Mouse (Mus musculus): Measurements from ENCODE around the gene Rab8a. TPM values are rescaled to one million over a fixed set of nuclear protein-coding genes. Genes with fewer than 3 reads are reported as not detected.
A peak's percentile ranks its signal among the peaks of the same experiment; 100 is the strongest.

Gene Rab8a
- total RNA-seq, 4 experiments from 2014 or later: 14.6 to 25.3 (median 19.5) TPM

DNA sequence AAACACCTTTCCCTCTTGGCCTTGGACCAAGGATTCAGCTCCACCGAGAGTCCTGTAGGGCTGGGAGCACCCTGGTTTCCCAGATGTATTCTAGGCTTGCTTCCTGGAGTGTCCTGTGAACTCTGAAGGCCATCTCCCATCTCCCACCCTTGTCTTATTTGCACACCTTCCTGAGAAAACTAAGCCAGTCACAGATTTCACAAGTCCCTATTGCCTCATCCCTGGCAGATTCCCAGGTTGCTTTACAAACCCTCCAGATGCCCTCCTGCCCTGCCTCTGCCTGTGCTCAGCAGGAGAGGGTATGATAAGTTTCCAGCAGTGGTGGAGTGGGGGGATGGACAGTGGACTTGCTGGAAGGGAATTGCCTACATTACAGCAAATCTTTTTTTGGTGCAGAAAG lies 14.9 kb upstream of the Rab8a start:
- no peak for DNase-seq (ENCODE audit: low spot score)

DNA sequence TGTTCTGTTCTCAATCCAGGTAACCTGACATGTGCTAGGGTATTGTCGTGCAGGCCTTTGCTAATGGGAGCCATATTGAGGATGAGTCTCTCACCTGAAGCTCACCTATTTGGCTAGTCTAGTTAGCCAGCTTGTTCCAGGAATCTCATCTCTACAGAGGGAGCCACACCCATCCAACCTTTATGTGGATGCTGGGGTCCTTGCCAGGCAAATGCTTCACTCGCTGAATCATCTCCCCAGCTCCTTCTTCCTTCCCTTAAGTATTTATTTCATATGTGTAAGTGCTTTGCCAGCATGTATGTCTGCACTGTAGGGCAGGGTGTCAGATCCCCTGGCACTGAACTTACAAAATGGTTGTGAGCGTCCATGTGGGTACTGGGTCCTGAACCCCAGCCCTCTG lies 14.4 kb upstream of the Rab8a start:
- DNase-seq (ENCODE audit: low spot score): no peak

DNA sequence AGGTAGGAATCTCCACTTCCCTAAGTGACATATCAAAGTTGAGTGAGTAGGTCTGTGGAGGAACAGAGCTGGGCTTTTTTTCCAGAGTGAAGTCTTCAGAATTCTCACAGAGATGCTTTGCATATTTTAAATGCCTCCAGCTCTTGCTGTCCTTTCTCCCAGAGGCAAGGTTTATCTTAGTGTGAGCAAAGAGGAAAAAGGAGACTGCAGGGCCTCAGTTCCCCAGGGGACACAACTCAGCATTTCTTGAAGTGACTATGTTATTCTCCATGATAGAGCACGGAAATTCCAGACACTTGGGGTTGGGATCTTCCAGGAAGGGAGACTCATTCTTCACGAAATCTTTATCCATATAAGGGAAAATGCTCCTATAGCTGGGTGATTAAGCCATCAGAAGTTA lies 13.7 kb upstream of the Rab8a start:
- no peak for DNase-seq (ENCODE audit: low spot score)

DNA sequence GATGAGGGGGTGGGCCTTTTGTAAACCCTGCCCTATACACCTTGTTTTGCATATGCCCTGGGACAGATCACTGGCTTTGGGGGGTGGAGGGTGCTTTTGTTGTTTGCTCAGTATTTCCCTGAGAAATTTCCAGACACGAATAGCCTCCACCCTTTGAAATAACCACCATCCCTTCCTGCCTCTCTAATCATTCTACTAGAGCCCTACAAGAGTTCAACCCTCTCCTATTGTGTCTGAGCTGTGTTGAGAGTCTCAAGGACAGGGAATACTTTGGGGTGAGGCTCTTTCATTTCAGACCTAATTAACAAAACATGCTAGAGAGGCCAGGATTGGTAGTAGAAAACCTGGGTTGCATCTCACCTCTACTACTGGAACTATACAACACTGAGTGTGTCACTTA lies 11.9 kb upstream of the Rab8a start:
- DNase-seq (ENCODE audit: low spot score): no peak

DNA sequence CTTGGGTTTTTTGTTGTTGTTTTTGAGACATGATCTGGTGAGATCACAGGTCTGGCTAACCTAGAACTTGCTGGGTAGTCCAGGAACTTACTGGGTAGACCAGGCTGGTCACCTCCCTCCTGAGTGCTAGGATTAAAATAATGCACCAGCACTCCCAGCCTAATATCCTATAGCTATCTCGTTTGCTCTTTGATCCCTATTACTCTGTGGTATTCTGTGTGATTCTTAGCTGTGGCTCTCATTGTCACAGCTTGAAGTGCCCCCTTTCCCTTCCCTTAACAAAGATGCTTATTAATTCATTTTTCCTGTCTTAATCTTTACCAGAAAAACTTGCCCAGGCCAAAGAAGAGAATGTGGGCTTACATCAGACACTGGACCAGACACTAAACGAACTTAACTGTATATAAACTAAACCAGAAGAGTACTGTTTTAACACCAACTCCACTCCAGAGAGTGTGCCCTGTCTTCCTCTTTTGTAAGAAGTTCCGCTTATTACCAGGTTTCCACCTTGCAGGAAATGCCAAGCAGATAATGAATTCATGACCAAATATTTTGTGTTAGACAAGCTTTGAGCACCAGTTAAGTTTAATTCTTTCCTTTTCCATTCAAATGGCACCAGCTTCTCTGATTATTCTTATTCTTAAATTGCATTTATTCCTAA lies 9.5 kb upstream of the Rab8a start:
- DNase-seq (ENCODE audit: low spot score): no peak

DNA sequence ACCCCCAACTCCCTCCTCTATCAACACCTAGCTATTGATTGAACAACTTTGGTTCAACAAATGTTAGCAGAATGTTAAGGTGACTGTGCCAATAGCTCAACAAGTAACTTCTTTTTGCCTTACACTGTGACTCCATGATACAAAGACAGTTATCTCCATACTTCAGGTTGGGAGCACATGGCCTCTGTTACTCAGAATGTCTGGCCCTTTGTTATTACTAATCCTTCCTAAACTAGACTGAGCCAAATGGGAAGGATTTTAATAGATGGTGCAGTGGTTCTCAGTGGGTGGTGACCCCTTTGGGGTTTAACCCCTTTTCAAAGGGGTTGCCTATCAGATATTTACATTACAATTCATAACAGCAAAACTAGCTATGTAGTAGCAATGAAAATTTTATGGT lies 7.6 kb upstream of the Rab8a start:
- no peak for DNase-seq (ENCODE audit: low spot score)

DNA sequence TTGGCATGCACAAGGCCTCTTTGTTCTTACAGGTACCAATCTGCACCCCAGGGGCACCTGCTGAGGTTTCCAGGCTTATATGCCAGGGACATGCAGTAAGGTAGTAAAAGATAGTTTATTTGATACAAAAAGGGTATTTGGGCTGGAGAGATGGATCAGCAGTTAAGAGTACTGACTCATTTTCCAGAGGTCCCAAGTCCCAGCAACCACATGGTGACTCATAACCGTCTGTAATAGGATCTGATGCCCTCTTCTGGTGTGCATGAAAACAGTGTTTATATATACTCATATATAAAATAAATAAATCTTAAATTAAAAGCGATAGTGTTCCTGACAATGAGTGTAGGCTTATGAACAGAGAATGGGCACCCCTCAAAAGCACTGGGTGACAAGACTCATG lies 2.9 kb upstream of the Rab8a start:
- DNase-seq (ENCODE audit: low spot score): no peak

DNA sequence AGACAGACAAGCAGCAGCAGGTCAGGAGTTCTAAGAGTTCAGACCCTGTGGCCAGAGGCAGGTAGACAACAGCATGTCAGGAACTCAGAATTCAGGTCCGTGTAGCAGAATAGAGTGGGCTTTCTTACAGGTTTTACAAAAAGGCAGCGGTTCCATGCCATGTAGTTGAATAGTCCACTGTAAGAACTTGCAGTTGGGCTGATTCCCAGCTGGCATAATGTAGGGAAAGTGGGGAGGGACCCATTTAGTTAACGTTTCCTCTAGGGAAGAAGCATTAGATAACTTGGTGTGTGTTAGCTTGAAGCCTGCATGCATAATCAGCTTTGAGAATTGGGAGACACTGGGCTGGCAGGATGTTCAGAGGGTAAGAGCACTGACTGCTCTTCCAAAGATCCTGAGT lies 2.3 kb upstream of the Rab8a start:
- DNase-seq (ENCODE audit: low spot score): no peak

DNA sequence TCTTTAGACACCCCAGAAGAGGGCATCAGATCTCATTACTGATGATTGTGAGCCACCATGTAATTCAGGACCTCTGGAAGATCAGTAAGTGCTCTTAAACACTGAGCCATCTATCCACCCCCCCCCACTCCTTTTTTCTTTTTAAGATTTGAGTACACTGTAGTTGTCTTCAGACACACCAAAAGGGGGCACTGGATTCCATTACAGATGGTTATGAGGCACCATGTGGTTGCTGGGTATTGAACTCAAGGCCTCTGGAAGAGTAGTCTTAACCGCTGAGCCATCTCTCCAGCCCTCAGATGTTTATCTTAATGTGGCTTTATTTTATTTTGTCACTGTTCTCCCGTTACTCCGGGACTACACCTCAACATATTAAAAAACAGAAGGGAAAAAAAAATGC lies 993 bp upstream of the Rab8a start:
- no peak for DNase-seq (ENCODE audit: low spot score)

DNA sequence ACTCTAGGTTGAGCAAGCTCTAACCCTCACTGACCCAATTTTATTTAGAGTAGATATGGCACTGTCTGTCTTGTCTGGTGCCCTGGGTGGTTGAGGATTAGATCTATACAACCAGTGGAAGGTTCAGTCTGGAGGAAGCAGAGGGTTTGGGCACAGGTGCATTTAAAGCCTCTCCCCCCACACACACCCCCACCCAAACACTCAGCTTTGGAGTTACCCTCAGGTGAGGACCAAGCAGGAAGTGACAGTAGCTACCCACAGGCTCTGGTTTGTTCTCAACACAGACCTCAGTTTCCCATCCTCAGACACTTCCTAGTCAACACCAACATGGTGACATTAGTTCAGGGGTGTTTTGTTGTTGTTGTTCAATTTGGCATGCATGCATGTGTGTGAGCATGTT lies 1.8 kb downstream of the Rab8a start:
- no peak for DNase-seq (ENCODE audit: low spot score)

DNA sequence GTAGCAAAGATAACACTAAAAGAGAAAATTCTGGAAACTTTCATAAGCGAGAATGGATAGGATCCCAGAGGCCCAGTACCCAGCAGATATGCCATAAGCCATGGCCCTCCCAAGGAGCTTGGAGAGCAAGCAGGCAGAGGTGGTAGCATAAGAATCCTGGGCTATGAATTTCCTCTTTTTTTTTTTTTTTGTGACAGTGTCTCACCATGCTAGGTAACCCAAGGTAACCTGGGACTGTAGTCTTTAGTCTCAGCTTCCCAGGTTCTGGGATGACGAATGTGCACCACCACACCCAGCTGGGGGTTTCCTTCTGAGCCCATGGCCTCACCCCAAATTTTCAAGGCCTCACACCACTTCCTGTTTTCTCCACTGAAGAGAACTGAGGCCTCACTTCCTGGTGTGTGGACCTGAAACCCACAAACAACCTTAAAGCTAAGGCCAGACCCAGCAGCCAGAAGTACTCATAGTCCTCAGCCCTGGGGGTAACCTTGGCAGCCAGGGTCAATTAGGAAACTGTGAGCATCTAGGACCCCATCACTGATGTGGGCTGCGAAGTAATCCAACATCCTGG lies 8.2 kb downstream of the Rab8a start:
- no peak for DNase-seq (ENCODE audit: low spot score)

DNA sequence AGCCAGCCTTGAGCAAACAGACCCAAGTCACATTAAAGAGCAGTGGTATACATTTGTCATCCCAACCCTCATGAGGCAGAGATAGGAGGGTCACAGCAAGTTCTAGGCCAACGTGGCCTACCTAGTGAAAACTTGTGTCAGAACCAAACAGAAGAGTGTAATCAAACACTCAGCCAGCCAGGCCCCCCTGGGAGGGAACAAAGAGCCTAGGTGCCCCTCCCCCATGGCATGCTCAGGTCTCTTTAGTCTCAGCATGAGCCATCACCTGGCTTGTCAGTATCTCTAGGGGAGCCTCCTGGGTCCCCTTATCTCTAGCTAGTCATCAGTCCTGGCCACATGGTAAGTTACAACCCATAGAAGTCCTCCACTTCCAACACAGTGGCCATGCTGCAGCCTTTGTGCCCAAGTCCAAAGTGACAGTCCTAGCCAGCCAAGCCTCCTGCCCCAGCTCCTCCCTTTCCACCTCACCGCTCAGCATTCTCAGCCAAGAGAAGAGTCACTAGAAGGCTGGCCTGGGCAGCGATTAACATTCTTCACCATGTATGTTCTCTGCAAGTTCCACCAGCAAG lies 8.8 kb downstream of the Rab8a start:
- DNase-seq (ENCODE audit: low spot score): no peak

DNA sequence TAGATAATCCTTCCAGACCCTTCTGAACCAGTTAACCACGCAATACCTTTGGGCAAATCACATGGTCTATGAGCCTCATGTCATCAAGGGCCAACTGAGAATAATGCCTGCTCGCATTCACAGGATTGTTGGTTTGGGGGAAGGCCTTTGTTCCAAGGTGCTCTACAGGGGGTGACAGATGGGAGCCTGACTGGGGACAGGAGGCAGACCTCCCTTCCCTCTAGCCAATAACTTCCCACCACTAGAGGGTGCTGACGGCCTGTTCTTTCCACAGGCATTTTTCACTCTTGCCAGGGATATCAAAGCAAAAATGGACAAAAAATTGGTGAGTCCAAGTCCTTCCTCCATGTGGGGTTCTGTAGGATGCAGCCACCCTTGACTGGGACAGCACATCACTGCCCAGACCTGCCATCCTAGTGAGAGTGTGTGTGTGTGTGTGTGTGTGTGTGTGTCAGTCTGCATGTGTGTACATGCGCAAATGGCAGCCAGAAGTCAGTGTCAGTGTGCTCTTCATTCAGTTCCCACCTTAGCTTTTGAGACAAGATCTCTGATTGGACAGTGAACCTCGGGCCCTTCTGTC lies 16.4 kb downstream of the Rab8a start:
- peak; percentile 79 for DNase-seq (ENCODE audit: low spot score)

DNA sequence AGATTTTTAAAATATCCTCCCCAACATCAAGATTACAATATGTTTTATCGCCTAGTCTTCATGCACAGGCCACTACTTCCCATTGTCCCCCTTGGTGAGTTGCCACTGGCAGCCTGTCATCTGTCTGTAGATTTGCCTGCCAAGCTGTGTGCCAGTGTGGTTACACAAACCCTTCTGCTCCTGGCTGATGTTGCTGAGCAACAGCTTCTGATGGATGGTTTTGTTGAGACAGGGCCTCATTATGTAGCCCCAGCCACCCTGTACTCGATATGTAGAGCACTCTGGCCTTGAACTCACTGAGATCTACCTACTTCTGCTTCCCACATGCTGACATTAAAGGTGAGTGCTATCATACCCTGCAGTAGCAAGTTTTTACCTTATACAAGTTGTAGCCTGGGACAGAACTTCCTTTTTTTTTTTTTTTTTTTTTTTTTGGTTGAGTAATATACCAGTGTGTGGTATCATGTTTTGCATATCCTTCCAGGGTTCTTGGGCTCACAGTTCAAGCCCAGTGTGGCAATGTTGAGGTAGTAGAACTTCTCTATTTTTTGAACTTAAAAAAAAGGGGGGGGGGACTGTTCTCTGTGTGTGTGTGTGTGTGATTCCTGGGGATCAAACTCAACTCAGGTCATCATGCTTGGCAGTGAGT lies 22.7 kb downstream of the Rab8a start:
- DNase-seq (ENCODE audit: low spot score): no peak

DNA sequence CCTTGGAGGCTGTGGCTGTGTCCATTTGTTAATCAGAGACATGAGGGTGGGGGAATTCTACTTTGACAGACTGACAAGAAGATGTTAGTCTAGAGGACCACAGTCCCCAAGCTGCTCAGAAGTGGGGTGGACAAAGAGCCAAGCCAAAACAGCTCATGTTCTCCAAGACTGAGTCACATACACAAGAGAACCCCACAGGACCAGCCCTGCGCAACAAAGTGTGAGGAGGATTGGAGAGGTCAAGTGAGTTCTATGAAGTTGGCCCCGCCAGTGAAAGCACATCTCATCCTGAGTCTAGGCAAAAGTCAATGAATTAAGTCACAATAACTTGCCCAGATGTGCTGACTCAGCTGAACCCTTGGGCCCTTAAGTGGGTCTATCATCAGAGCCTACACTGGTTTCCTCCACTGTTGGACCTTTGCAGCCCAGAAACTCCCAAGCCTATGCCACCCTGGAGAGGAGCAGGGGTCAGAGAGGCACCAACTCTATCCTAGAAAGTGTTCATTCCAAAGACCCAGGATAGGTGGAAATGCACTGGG lies 26.9 kb downstream of the Rab8a start:
- DNase-seq (ENCODE audit: low spot score): no peak

DNA sequence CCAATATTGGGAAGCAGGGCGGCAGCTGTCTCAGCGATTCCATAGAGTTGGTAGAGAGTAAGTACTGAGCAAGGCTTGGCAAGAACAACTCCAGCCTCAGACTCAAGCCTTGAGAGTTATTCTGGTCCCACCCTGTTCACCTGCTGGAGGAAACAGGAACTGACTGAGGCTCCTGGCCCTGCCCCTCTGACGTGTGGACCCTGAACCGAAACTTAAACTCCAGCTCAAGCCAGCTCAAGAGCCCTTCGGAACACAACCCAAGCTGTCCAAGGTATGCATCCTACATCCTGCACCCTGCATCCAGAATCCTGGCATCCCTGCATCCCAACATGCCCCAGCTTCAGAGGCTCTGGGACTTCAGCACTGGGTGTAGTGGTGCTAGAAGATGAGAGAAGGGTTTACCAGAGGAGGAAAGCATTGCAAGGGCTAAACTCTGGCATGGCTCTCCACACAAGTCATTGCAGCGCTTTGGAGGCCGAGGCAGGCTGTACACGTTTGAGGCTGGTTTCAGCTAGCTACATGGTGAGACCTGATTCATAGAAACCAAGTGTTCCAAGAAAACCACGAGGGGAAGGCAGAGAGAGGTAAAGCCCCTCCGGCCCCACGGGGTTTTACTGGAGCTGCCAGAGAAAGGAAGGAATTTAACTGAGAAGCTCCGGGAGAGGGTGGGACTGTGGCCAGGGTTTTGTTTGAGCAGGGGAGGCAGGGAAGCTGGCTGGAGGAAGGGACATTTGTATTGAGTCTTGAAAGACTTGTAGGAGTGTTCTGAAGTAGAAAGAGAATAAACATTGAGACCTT lies 28.6 kb downstream of the Rab8a start, which contains the start of gene Hsh2d:
Hsh2d (plus strand) TSS at position 222 of the 798 bp plus-strand sequence.
- DNase-seq (ENCODE audit: low spot score): no peak

DNA sequence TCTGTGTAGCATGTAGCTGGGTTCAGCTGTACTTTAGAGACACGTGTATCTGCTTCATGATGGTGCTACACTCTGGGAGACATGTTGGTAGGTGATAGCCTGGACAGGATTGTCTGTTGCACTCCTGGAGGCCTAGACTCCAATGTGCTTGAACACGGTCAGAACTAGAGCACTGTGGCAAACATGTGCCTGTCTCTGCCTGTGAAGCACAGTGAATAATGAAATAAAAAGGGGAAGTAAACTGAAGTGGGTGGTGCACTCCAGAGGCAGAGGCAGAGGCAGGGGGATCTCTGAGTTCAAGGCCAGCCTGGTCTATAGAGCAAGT lies 29.2 kb downstream of the Rab8a start:
- DNase-seq (ENCODE audit: low spot score): no peak

DNA sequence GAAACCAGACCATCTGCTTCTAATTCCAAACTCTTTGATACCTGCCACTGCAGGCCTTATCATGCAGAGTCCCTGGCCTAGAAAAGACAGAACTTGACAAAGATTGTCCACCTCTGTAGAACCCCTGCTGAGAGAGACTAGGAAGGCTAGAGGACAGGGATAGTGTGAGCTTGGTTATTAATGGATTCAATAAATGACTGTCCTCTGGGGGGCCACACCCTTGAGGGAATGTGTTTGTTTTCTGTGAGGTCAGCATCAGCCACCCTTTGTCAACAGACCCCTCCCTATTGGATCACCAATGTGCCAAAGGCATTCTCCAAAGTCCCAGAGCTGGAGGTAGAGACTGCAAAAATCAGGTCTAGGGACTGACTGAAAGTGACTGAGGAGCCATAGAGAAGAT lies 31.1 kb downstream of the Rab8a start:
- DNase-seq (ENCODE audit: low spot score): no peak

DNA sequence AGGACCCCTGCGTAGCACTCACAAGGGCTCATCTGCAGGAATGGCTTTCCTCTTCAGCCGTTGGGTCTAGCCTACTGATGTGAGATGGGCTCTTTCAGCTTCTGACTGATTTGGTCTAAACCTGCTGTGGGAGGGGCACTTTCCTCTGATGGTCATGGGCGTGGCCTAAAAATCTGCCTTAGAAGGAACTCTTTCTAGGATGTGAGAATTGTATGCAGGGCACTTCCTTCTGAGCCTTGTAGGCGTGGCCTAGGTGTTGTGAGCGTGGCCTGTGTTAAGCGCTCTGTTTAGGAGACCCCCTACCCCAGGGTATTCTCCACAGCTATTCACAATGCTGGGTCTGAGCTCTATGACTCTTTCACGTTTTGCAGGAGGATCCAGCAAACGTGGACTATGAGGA lies 37.0 kb downstream of the Rab8a start:
- no peak for DNase-seq (ENCODE audit: low spot score)

DNA sequence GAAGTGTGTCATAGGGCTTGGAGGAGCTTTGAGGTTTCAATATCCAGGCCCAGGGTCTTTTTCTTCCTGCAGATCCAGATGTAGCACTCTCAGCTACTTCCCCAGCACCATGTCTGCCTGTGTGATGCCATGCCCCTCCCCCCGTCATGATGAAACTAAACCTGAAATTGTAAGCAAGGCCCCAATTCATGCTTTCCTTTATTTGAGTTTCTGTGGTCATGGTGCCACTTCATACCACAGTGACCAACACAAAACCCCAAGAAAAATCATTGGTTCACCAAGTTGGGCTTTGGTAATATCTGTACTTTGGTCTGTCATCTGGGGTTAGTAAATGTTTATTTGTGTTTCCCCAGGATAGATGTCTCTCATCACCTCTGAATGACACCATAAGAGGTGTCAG lies 47.6 kb downstream of the Rab8a start:
- no peak for DNase-seq (ENCODE audit: low spot score)

DNA sequence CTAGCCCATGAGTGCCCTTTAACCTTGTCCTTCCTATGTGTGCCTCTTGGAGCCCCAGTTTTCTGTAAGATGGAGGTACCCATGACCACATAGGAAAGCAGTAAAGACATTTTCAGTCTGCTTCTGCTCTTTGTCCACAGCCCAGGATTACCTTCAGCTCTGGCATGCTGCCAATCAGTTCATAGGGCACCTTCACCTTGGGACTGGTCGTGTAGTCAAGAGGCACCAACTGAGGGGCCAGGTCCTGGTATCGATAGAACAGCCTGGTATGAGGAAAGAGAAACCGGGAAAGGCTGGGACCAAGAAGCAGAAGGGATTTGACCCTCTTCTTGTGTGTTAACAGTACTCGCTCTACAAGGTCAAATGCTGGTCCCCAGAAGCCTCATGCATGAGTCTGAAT lies 49.2 kb downstream of the Rab8a start:
- DNase-seq (ENCODE audit: low spot score): no peak

DNA sequence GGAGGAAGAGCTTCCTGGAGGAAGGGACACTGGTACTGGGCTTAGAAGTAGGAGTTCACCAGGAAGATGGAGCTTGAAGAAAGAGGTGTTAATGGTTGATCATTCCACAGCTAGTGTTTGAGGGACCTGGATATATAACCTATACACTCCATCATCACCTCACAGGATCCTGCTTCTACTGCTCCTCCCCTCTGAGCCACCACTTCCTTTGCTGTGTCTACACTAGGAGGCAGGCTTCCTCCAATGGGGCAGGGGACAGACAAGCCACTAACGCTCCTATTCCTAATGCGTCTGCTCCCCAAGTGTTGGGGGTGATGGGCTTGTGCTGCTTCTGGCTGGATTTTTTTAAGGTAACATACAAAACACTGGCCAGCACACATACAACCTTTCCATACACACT lies 49.7 kb downstream of the Rab8a start:
- DNase-seq (ENCODE audit: low spot score): no peak

All from heart, adult 8-10 months (tissue).